Mouse (Mus musculus): ENCODE measurements around the gene Spns2. TPM values are rescaled to one million over a fixed set of nuclear protein-coding genes. Genes with fewer than 3 reads are reported as not detected.

Spns2 gene
- polyA plus RNA-seq (2017; shearing (Covaris generic)), result not detected

DNA sequence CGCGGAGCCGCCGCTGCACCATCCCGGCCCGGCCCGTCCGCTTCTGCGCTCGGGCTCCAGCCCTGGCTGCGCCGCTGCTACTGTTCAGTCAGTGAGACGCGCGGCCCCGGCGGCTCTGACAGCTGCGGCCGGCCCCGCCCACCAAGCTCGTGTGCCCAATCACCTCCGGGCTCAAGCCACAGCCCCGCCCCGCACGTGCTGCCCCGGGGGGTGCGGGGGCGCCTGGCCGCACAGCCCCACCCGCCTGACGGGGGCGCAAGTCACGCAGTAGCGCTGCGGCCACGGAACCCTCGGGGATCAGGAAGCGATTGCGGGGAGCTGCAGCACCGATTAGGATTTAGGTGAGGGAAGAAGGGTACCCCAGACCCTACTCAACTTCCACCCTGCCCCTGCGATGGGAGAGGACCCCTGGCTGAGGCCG lies at the start of gene Spns2:
Gene Spns2 (minus strand): TSS at position 24 of the 421 bp plus-strand sequence.

DNA sequence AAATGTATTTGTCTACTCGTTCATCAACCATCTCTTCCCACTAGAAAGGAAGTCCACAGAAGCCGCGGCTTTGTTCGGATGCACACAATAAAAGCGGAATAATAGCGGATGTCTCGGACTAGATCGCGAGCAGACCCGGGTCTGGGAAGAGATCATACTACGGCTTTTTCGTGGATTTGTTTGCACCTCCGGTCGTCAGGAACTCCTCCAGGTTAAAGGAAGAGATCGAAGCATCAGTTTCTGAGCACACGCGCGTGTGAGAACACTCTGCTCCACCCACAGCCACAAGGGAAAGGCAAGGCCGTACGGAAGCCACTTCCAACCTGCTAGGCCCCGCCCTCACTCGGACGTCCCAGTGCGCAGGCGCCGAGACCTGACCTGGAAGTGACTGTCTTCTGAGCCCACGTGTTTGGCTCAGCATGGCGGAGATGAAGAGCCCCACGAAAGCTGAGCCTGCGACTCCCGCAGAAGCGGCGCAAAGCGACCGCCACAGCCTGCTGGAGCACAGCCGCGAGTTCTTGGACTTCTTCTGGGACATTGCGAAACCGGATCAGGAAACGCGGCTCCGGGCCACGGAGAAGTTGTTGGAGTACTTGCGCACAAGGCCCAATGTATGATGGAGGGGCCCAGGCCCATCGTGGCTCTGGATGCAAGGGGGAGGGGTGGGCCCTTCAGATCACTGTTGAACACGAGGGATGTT lies 48.6 kb downstream of the Spns2 start, which contains the start of gene Mybbp1a:
Gene Mybbp1a (plus strand): TSS at position 391 of the 700 bp plus-strand sequence.

DNA sequence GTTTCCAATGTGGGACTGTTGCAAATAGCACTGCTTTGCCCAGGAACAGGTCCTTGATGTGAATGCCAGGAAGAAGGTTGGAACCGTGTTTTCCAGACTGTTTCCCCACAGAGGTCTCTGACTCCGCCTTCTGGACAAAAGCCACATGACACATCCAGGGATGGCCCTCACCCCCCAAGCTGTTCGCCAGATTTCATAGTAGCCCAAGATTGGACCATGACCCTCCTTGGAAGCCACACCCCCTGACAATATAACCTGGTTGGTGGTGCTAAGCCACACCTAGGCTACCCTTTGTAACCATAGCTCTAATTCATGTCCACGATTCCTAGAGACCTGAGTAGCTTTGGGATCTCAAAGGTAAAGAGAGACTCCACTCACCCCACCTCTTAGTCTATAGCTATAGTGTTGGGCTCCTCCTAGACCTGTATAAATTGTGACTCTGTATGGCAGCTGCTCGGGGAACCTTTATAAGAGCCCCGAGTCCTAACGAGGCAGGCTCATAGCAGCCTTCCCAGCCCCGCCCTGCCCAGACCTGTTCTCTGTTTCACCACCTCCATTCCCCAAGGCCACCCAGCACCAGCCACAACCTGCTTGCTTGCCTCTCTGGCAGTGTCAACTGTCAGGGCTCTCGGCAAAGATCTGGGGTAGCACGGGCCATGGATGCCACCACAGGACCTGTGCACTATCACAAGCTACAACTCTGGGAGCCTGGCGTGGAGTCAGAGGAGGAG lies 54.6 kb downstream of the Spns2 start, which contains the start of gene Ggt6:
Gene Ggt6 (plus strand): TSS at position 564 of the 731 bp plus-strand sequence.

GRCm38 (mm10) chr11:72411093-72411921 lies 78.4 kb downstream of the Spns2 start, which contains the start of gene Smtnl2:
Gene Smtnl2 (minus strand): TSS chr11:72411713.

Other genes with a start within 250 kb of the Spns2 start
- gene Slc13a5, start 222.7 kb downstream of the Spns2 start, polyA plus RNA-seq (2017; shearing (Covaris generic)), result not detected
- gene Xaf1, start 188.3 kb downstream of the Spns2 start, polyA plus RNA-seq (2017; shearing (Covaris generic)), result 87.9 TPM
- gene Fbxo39, start 175.5 kb downstream of the Spns2 start, polyA plus RNA-seq (2017; shearing (Covaris generic)), result 0.34 TPM
- not detected for gene Tekt1, start 127.5 kb downstream of the Spns2 start, polyA plus RNA-seq (2017; shearing (Covaris generic))
- gene Smtnl2, start 78.2 kb downstream of the Spns2 start, polyA plus RNA-seq (2017; shearing (Covaris generic)), result not detected
- gene Ggt6, start 54.4 kb downstream of the Spns2 start, polyA plus RNA-seq (2017; shearing (Covaris generic)), result not detected
- gene Mybbp1a, start 48.5 kb downstream of the Spns2 start, polyA plus RNA-seq (2017; shearing (Covaris generic)), result 123 TPM
- 0.76 TPM for gene Spns3, start 60.6 kb upstream of the Spns2 start, polyA plus RNA-seq (2017; shearing (Covaris generic))
- 67.1 TPM for gene Ube2g1, start 117.4 kb upstream of the Spns2 start, polyA plus RNA-seq (2017; shearing (Covaris generic))
- 77.0 TPM for gene Ankfy1, start 200.1 kb upstream of the Spns2 start, polyA plus RNA-seq (2017; shearing (Covaris generic))